ENCODE assay signal across 18 mouse cellular contexts in genomic region chr6:84143328-84143727, GRCm38 (mm10).
DNase-seq lines count a peak whose midpoint lies in the region; ATAC-seq lines count a peak whose summit lies in the region.
"Had no signal": no experiment of that assay in that cellular context is flagged by ENCODE, and none has a peak within 500 bp of the region (broad histone marks: within the 10 kb centered on the region; RNA-seq: fewer than 3 reads in every experiment).

No protein-coding gene starts in this region.

- 79% methylated on average over 1 of the region's 1 CpGs for WGBS in hindbrain, embryonic 10.5 days
- WGBS in hindbrain, embryonic 16.5 days: 93% methylated on average over 1 of the region's 1 CpGs
- WGBS in embryonic facial prominence, embryonic 15.5 days: 40% methylated on average over 1 of the region's 1 CpGs

- H3K36me3 ChIP-seq in hindbrain, embryonic 10.5 days: no peaks in the 10 kb centered on the region
- H3K36me3 ChIP-seq in hindbrain, embryonic 16.5 days (ENCODE audit: control insufficient read depth, insufficient read depth, low read length): no peaks in the 10 kb centered on the region
- H3K36me3 ChIP-seq in embryonic facial prominence, embryonic 15.5 days: no peaks in the 10 kb centered on the region
- H3K36me3 ChIP-seq: hindbrain, embryonic 13.5 days; liver, embryonic 13.5 days; lung, embryonic 15.5 days; neural tube, embryonic 12.5 days had no signal

- H3K4me3 ChIP-seq in hindbrain, embryonic 10.5 days: no peak overlapping the region
- no peak overlapping the region for H3K4me3 ChIP-seq in hindbrain, embryonic 16.5 days (ENCODE audit: low read length)
- H3K4me3 ChIP-seq in embryonic facial prominence, embryonic 15.5 days (replicated peaks): no peak overlapping the region
- H3K4me3 ChIP-seq: hindbrain, embryonic 13.5 days; liver, embryonic 13.5 days; lung, embryonic 15.5 days; neural tube, embryonic 12.5 days had no signal

- DNase-seq in adrenal gland, postnatal 14 days: peak; percentile 10
- no peak for DNase-seq in adrenal gland, postnatal 25 days
- no peak for DNase-seq in hindbrain, embryonic 10.5 days (ENCODE audit: low spot score)
- peak; percentile 45 for DNase-seq in R1 (ENCODE audit: low read depth, low spot score)
- DNase-seq in layer of hippocampus, postnatal 36 days: no peak
- DNase-seq in layer of hippocampus, postnatal 14 days (ENCODE audit: low spot score in 2 of 2): no peak
- DNase-seq: cerebellum, adult 18-20 months; heart, postnatal 14 days; liver, embryonic 13.5 days had no signal

- ATAC-seq in hindbrain, embryonic 16.5 days: no peak
- no peak for ATAC-seq in embryonic facial prominence, embryonic 15.5 days (ENCODE audit: insufficient number of reproducible peaks, low FRiP score, low TSS enrichment, low read depth)
- ATAC-seq: activated CD4-positive, CD25-positive, alpha-beta regulatory T cell, adult 4 months; CD4-positive, CD25-positive, alpha-beta regulatory T cell, adult 4 months; Patski had no signal

- peaks cover 15% of the 10 kb centered on the region for H3K4me1 ChIP-seq in hindbrain, embryonic 10.5 days (replicated peaks)
- no peaks in the 10 kb centered on the region for H3K4me1 ChIP-seq in hindbrain, embryonic 16.5 days (ENCODE audit: control insufficient read depth, insufficient read depth, low read depth, low read length)
- peaks cover 38% of the 10 kb centered on the region for H3K4me1 ChIP-seq in embryonic facial prominence, embryonic 15.5 days
- H3K4me1 ChIP-seq: hindbrain, embryonic 13.5 days; liver, embryonic 13.5 days had no signal

- H3K9ac ChIP-seq in hindbrain, embryonic 16.5 days (ENCODE audit: low read depth, low read length): no peak overlapping the region
- no peak overlapping the region for H3K9ac ChIP-seq in embryonic facial prominence, embryonic 15.5 days
- H3K9ac ChIP-seq: hindbrain, embryonic 13.5 days; liver, embryonic 13.5 days; lung, embryonic 15.5 days; neural tube, embryonic 12.5 days had no signal

- H3K27ac ChIP-seq in hindbrain, embryonic 10.5 days: 0 out of 2 replicates have a peak overlapping the region, but pooled peaks have one; percentile 29
- no peak overlapping the region for H3K27ac ChIP-seq in hindbrain, embryonic 16.5 days (ENCODE audit: low read depth, low read length)
- peak overlapping the region; percentile 75 for H3K27ac ChIP-seq in embryonic facial prominence, embryonic 15.5 days (replicated peaks)
- H3K27ac ChIP-seq: hindbrain, embryonic 13.5 days; liver, embryonic 13.5 days; lung, embryonic 15.5 days; neural tube, embryonic 12.5 days had no signal

- H3K27me3 ChIP-seq in hindbrain, embryonic 10.5 days (ENCODE audit: insufficient read depth, poor library complexity, severe bottlenecking): no peaks in the 10 kb centered on the region
- no peaks in the 10 kb centered on the region for H3K27me3 ChIP-seq in hindbrain, embryonic 16.5 days (replicated peaks; ENCODE audit: control insufficient read depth, insufficient read depth, low read length)
- H3K27me3 ChIP-seq in embryonic facial prominence, embryonic 15.5 days: no peaks in the 10 kb centered on the region; the same call in 1 of the 2 replicates
- H3K27me3 ChIP-seq: hindbrain, embryonic 13.5 days; liver, embryonic 13.5 days; lung, embryonic 15.5 days; neural tube, embryonic 12.5 days; Patski had no signal

- no peak overlapping the region for H3K4me2 ChIP-seq in hindbrain, embryonic 16.5 days (ENCODE audit: low read length)
- no peak overlapping the region for H3K4me2 ChIP-seq in embryonic facial prominence, embryonic 15.5 days (replicated peaks)
- H3K4me2 ChIP-seq: hindbrain, embryonic 13.5 days; liver, embryonic 13.5 days; lung, embryonic 15.5 days; midbrain, embryonic 11.5 days; neural tube, embryonic 12.5 days had no signal

- no peaks in the 10 kb centered on the region for H3K9me3 ChIP-seq in hindbrain, embryonic 10.5 days
- no peaks in the 10 kb centered on the region for H3K9me3 ChIP-seq in hindbrain, embryonic 16.5 days (ENCODE audit: control insufficient read depth, low read length)
- no peaks in the 10 kb centered on the region for H3K9me3 ChIP-seq in embryonic facial prominence, embryonic 15.5 days (replicated peaks)
- H3K9me3 ChIP-seq: hindbrain, embryonic 13.5 days; liver, embryonic 13.5 days; lung, embryonic 15.5 days; neural tube, embryonic 12.5 days had no signal

Comparison
In these comparisons a context has a peak if more than half of its experiments do, and no peak if none do; other contexts are left out.
1. DNase-seq: peak in adrenal gland, postnatal 14 days (single experiment) and R1 (single experiment); none in adrenal gland, postnatal 25 days (single experiment), hindbrain, embryonic 10.5 days (single experiment), layer of hippocampus, postnatal 36 days (0 of 2) and layer of hippocampus, postnatal 14 days (0 of 2).